Mouse (Mus musculus) lung, postnatal 0 days (tissue): ENCODE results near the gene Dpf1. TPM values are rescaled to one million over a fixed set of nuclear protein-coding genes. Genes with fewer than 3 reads are reported as not detected.
A peak's percentile ranks its signal among the peaks of the same experiment; 100 is the strongest.

Experiments used
- ATAC-seq: fragments of 200-750 bp; cut with Nextera tagmentation; 2 replicates; pipeline ENCODE4 v1.8.0; 2017; ENCODE audit warnings: moderate library complexity
- DNase-seq: peaks from one replicate; pipeline ENCODE4 v3.0.0-alpha.2; 2016; ENCODE audit warnings: low spot score
- H3K27ac ChIP-seq: fragments of 300-500 bp; sonication (generic); 2 replicates; pipeline ENCODE4 v1.5.1; 2014; ENCODE audit warnings: antibody characterized with exemption, mild to moderate bottlenecking, low read length, mixed read lengths
- H3K27me3 ChIP-seq: fragments of 300-500 bp; sonication (generic); replicated peaks from 2 replicates; pipeline ENCODE4 v1.6.1; 2014; ENCODE audit warnings: low read length, mixed read lengths; ENCODE audit not compliant: insufficient read depth
- H3K36me3 ChIP-seq: fragments of 300-500 bp; sonication (generic); 2 replicates; pipeline ENCODE4 v1.6.1; 2014; ENCODE audit warnings: low read length, mixed read lengths; ENCODE audit not compliant: insufficient read depth
- H3K4me1 ChIP-seq: fragments of 300-500 bp; sonication (generic); 2 replicates; pipeline ENCODE4 v1.6.1; 2014; ENCODE audit warnings: antibody characterized with exemption, low read depth, low read length, mixed read lengths; ENCODE audit not compliant: insufficient read depth
- H3K4me2 ChIP-seq: fragments of 300-500 bp; sonication (generic); replicated peaks from 2 replicates; pipeline ENCODE4 v1.6.1; 2014; ENCODE audit warnings: low read depth, mild to moderate bottlenecking, low read length, moderate library complexity, mixed read lengths
- H3K4me3 ChIP-seq: fragments of 300-500 bp; sonication (generic); 2 replicates; pipeline ENCODE4 v1.5.1; 2014; ENCODE audit warnings: low read depth, low read length
- H3K9ac ChIP-seq: fragments of 300-500 bp; sonication (generic); replicated peaks from 2 replicates; pipeline ENCODE4 v1.6.1; 2014; ENCODE audit warnings: low read depth, mild to moderate bottlenecking
- H3K9me3 ChIP-seq: fragments of 300-500 bp; sonication (generic); 2 replicates; pipeline ENCODE4 v1.6.1; 2016; ENCODE audit warnings: low read length, mixed read lengths
- CTCF ChIP-seq: IDR thresholded peaks from 2 replicates; pipeline ENCODE4 v1.5.1; 2016; ENCODE audit warnings: antibody characterized with exemption, mild to moderate bottlenecking
- EP300 ChIP-seq: IDR thresholded peaks from 2 replicates; pipeline ENCODE4 v1.6.1; 2016; ENCODE audit warnings: antibody characterized with exemption, mild to moderate bottlenecking, control low read depth
- whole genome bisulfite sequencing: fragments of 180-500 bp; shearing (Covaris S2); extraction: QIAGEN DNeasy Blood & Tissue Kit; methylation state at CpG from one replicate; pipeline ENCODE4 v1.1.7; 2014; 5-methylcytosine and 5-hydroxymethylcytosine counted together
- polyA plus RNA-seq: library from polyadenylated mRNA; unstranded; fragments of >200 nt; fragmentation: Nextera tagmentation; extraction: Ambion mirVana; gene quantifications from 2 replicates; pipeline ENCODE4 v1.2.1, GENCODE M21; 2015

Dpf1 gene
- polyA plus RNA-seq, 1 experiment from 2014 or later, result 2.0 TPM

GRCm38 (mm10) chr7:29265636-29266035, 38.1 kb upstream of the Dpf1 start:
- no peak overlapping the region for H3K4me2 ChIP-seq
- H3K4me1 ChIP-seq, result peaks cover 7% of the 10 kb centered on the region; the same call in 1 of the 2 replicates
- no peaks in the 10 kb centered on the region for H3K27me3 ChIP-seq
- H3K9ac ChIP-seq, result no peak overlapping the region
- no peak for TF ChIP-seq EP300
- TF ChIP-seq CTCF, result no peak
- H3K9me3 ChIP-seq, result no peaks in the 10 kb centered on the region
- H3K27ac ChIP-seq, result no peak overlapping the region
- no peak overlapping the region for H3K4me3 ChIP-seq
- ATAC-seq, result no peak
- no peak for DNase-seq
- 71% methylated on average over 7 of the region's 7 CpGs for WGBS
- no peaks in the 10 kb centered on the region for H3K36me3 ChIP-seq

- WGBS, result 58% methylated on average over 4 of the region's 4 CpGs
Observed at GRCm38 (mm10) chr7:29266931-29267330, 36.8 kb upstream of the Dpf1 start.

GRCm38 (mm10) chr7:29270445-29270844, 33.3 kb upstream of the Dpf1 start:
- Histone ChIP-seq H3K4me1 (peaks cover 4% of the 10 kb centered on the region), H3K9me3 (no peaks in the 10 kb centered on the region), H3K4me3 (no peak overlapping the region), H3K27me3 (no peaks in the 10 kb centered on the region), H3K4me2 (no peak overlapping the region), H3K27ac (no peak overlapping the region), H3K36me3 (no peaks in the 10 kb centered on the region), H3K9ac (no peak overlapping the region)
- DNase-seq (no peak), ATAC-seq (no peak)
- 71% methylated on average over 4 of the region's 4 CpGs for WGBS
- TF ChIP-seq CTCF, result no peak
- TF ChIP-seq EP300, result no peak

More at GRCm38 (mm10) chr7:29266931-29267330, 36.8 kb upstream of the Dpf1 start:
- no peak overlapping the region for H3K9ac ChIP-seq
- peaks cover 11% of the 10 kb centered on the region for H3K4me1 ChIP-seq
- no peaks in the 10 kb centered on the region for H3K9me3 ChIP-seq
- TF ChIP-seq CTCF, result no peak
- no peak for TF ChIP-seq EP300
- H3K36me3 ChIP-seq, result no peaks in the 10 kb centered on the region
- H3K4me3 ChIP-seq, result no peak overlapping the region
- DNase-seq (peak; percentile 67), ATAC-seq (peak; percentile 39)
- no peak overlapping the region for H3K4me2 ChIP-seq
- H3K27me3 ChIP-seq, result no peaks in the 10 kb centered on the region
- H3K27ac ChIP-seq, result no peak overlapping the region

GRCm38 (mm10) chr7:29271687-29272465, 31.9 kb upstream of the Dpf1 start:
- 35% methylated on average over 8 of the region's 8 CpGs for WGBS
- TF ChIP-seq CTCF (no peak), EP300 (no peak)

GRCm38 (mm10) chr7:29276715-29277114, 27.0 kb upstream of the Dpf1 start:
- H3K9ac ChIP-seq, result no peak overlapping the region
- no peak overlapping the region; the same call in 1 of the 2 replicates for H3K27ac ChIP-seq
- 45% methylated on average over 5 of the region's 5 CpGs for WGBS
- no peaks in the 10 kb centered on the region for H3K36me3 ChIP-seq
- no peak overlapping the region for H3K4me2 ChIP-seq
- H3K4me3 ChIP-seq, result no peak overlapping the region
- DNase-seq (no peak), ATAC-seq (no peak)
- H3K27me3 ChIP-seq, result no peaks in the 10 kb centered on the region
- H3K4me1 ChIP-seq, result peaks cover 1% of the 10 kb centered on the region; the same call in 1 of the 2 replicates
- H3K9me3 ChIP-seq, result no peaks in the 10 kb centered on the region
- TF ChIP-seq CTCF (no peak), EP300 (no peak)

More at GRCm38 (mm10) chr7:29271687-29272465, 31.9 kb upstream of the Dpf1 start:
- peak; percentile 76 for ATAC-seq
- H3K4me2 ChIP-seq, result no peak overlapping the region
- H3K36me3 ChIP-seq, result no peaks in the 10 kb centered on the region
- peaks cover 4% of the 10 kb centered on the region for H3K4me1 ChIP-seq
- peak; percentile 73 for DNase-seq
- H3K4me3 ChIP-seq, result no peak overlapping the region
- H3K27me3 ChIP-seq, result no peaks in the 10 kb centered on the region
- peak overlapping the region; percentile 58 for H3K27ac ChIP-seq
- H3K9ac ChIP-seq, result no peak overlapping the region
- H3K9me3 ChIP-seq, result no peaks in the 10 kb centered on the region

GRCm38 (mm10) chr7:29277510-29277909, 26.2 kb upstream of the Dpf1 start:
- no peak overlapping the region for H3K27ac ChIP-seq
- no peaks in the 10 kb centered on the region for H3K36me3 ChIP-seq
- DNase-seq, result no peak
- H3K9me3 ChIP-seq, result no peaks in the 10 kb centered on the region
- peaks cover 5% of the 10 kb centered on the region; the same call in 1 of the 2 replicates for H3K4me1 ChIP-seq
- WGBS, result 63% methylated on average over 4 of the region's 4 CpGs
- no peak for TF ChIP-seq EP300
- TF ChIP-seq CTCF, result no peak
- H3K9ac ChIP-seq, result no peak overlapping the region
- H3K4me2 ChIP-seq, result no peak overlapping the region
- ATAC-seq, result no peak
- H3K4me3 ChIP-seq, result no peak overlapping the region
- no peaks in the 10 kb centered on the region for H3K27me3 ChIP-seq
